Mouse (Mus musculus) stomach, postnatal 0 days (tissue): ENCODE data around the gene Fam69a. TPM values are rescaled to one million over a fixed set of nuclear protein-coding genes. Genes with fewer than 3 reads are reported as not detected.

Experiments used
- ATAC-seq: fragments of 200-750 bp; cut with Nextera tagmentation; 2 replicates; pipeline ENCODE4 v1.8.0; 2017; ENCODE audit not compliant: low FRiP score, low TSS enrichment
- DNase-seq: peaks from one replicate; pipeline ENCODE4 v3.0.0-alpha.2; 2016; ENCODE audit warnings: low spot score
- H3K27ac ChIP-seq: fragments of 300-500 bp; sonication (generic); replicated peaks from 2 replicates; pipeline ENCODE4 v1.5.1; 2014; ENCODE audit warnings: mild to moderate bottlenecking, control low read depth
- H3K27me3 ChIP-seq: fragments of 300-500 bp; sonication (generic); 2 replicates; pipeline ENCODE4 v1.6.1; 2014; ENCODE audit warnings: low read length; ENCODE audit not compliant: control insufficient read depth, insufficient read depth
- H3K36me3 ChIP-seq: fragments of 300-500 bp; sonication (generic); 2 replicates; pipeline ENCODE4 v1.6.1; 2014; ENCODE audit warnings: low read length, mixed read lengths; ENCODE audit not compliant: control insufficient read depth, insufficient read depth
- H3K4me1 ChIP-seq: fragments of 300-500 bp; sonication (generic); replicated peaks from 2 replicates; pipeline ENCODE4 v1.6.1; 2014; ENCODE audit warnings: antibody characterized with exemption; ENCODE audit not compliant: control insufficient read depth, insufficient read depth
- H3K4me2 ChIP-seq: fragments of 300-500 bp; sonication (generic); replicated peaks from 2 replicates; pipeline ENCODE4 v1.6.1; 2014; ENCODE audit warnings: low read depth, mild to moderate bottlenecking, control low read depth, moderate library complexity
- H3K4me3 ChIP-seq: fragments of 300-500 bp; sonication (generic); 2 replicates; pipeline ENCODE4 v1.5.1; 2014; ENCODE audit warnings: low read depth, low read length, control low read depth
- H3K9ac ChIP-seq: fragments of 300-500 bp; sonication (generic); 2 replicates; pipeline ENCODE4 v1.6.1; 2014; ENCODE audit warnings: mild to moderate bottlenecking, low read length, control low read depth, mixed read lengths
- H3K9me3 ChIP-seq: fragments of 300-500 bp; sonication (generic); 2 replicates; pipeline ENCODE4 v1.6.1; 2016; ENCODE audit warnings: low read length; ENCODE audit not compliant: control insufficient read depth
- CTCF ChIP-seq: IDR thresholded peaks from 2 replicates; pipeline ENCODE4 v1.5.1; 2016; ENCODE audit warnings: antibody characterized with exemption, low read depth, mild to moderate bottlenecking, moderate library complexity
- EP300 ChIP-seq: optimal IDR thresholded peaks from 2 replicates; pipeline ENCODE3; 2016; ENCODE audit warnings: antibody characterized with exemption
- WGBS: fragments of 180-500 bp; shearing (Covaris S2); extraction: QIAGEN DNeasy Blood & Tissue Kit; methylation state at CpG from one replicate; pipeline ENCODE4 v1.1.7; 2014; 5-methylcytosine and 5-hydroxymethylcytosine counted together
- polyA plus RNA-seq: library from polyadenylated mRNA; unstranded; fragments of >200 nt; fragmentation: Nextera tagmentation; extraction: Ambion mirVana; gene quantifications from 2 replicates; pipeline ENCODE4 v1.2.1, GENCODE M21; 2015

Gene Fam69a
- polyA plus RNA-seq, 1 experiment from 2014 or later: 16.3 TPM

DNA sequence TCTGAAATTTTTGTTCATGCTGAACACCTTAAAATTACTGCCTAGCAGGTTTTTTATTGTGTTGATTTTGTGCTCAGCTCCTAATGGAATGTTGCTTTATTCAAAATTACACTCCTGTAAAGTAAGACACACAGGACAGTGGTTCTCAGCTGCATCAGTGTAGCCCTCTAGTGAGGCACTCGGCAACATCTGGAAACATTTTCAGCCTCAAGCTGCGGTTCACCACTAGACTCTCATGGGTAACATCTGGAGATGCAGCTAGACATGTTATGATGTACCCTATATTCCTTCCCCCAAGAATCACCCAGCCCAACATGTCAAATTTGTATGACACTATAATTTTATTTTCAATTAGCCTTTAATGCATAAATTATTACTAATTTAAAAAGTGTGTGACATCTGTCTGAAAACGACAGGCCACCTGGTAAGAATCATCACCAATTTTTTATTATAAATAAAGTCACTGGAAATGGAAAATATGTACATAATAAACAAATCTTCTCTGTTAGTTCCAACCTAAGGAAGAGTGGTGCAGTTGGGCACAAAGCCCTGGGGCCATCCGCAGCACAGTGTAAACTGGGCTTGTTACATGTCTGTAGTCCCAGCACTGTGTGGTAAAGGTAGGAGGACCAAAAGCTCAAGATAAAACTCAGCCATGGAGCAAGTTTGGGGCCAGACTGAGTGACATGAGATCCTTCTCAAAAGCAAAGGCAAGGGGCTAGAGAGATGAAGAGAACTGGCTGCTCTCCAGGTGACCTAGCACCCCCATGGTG, 53.5 kb downstream of the Fam69a start:
- 68% methylated on average over 4 of the region's 4 CpGs for WGBS
- no peak for ATAC-seq
- TF ChIP-seq CTCF: no peak
- no peak for TF ChIP-seq EP300

DNA sequence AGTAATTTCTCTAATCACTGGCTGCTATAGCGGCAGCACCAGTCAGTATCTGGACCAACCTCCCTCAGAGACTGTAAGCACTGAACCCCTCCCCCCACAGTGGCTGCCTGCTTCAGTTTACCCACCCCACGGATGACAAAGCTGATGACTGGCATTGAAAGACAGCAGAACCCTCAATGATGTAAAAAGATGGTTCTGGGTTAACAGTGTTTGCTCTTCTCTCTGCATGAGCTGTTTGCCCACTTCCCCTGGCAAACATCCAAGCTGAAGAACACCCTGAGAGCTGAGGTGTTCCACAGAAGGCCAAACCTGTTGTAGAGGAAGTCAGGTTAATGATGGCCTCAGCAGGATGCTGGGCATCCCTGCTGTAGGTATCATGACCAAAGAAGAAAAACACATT, 54.3 kb downstream of the Fam69a start:
- DNase-seq (no peak), ATAC-seq (no peak)
- Histone ChIP-seq H3K4me2 (no peak overlapping the region), H3K4me1 (no peaks in the 10 kb centered on the region), H3K9ac (no peak overlapping the region), H3K27ac (no peak overlapping the region), H3K4me3 (no peak overlapping the region), H3K9me3 (no peaks in the 10 kb centered on the region), H3K36me3 (no peaks in the 10 kb centered on the region), H3K27me3 (no peaks in the 10 kb centered on the region)
- 33% methylated on average over 2 of the region's 2 CpGs for WGBS
- TF ChIP-seq EP300 (no peak), CTCF (no peak)

More for the DNA sequence above, 53.5 kb downstream of the Fam69a start:
- no peak overlapping the region for H3K27ac ChIP-seq
- no peak for DNase-seq
- H3K4me3 ChIP-seq: no peak overlapping the region
- no peaks in the 10 kb centered on the region for H3K9me3 ChIP-seq
- no peaks in the 10 kb centered on the region for H3K4me1 ChIP-seq
- no peaks in the 10 kb centered on the region for H3K36me3 ChIP-seq
- H3K4me2 ChIP-seq: no peak overlapping the region
- H3K9ac ChIP-seq: no peak overlapping the region
- H3K27me3 ChIP-seq: no peaks in the 10 kb centered on the region

DNA sequence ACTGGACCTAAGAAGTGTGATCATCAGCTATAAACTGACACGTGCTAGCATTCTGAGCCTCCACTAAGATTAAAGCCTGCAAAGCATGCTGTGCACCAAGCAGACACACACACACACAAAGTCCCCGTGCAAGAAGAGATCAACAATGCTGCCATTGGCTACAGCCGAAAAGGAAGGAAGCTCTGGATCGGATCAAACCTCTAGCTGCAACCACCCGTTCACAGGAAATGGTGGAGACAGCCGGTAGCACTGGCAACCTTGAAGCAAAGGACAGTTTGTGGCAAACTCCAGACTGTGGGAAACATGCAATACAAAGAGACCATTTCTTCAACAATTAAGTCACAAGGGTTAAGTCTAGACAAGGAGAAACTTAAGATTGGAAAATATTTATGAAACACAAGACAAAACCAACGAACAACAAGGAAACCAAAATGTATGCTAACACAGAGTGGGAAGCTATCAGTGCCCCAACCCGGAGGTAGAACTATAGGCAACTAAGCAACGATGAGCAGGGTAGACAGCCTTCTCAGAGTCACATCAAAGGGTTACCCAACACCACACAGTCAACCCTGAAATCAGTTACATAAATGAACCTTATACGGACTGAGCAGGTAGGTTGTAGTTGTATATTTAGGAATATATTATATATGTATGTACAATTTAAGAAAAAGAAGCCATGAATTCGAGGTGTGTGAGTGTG, 60.2 kb downstream of the Fam69a start:
- no peak for DNase-seq
- Histone ChIP-seq H3K4me1 (no peaks in the 10 kb centered on the region), H3K4me2 (no peak overlapping the region), H3K9ac (no peak overlapping the region), H3K4me3 (no peak overlapping the region), H3K27me3 (no peaks in the 10 kb centered on the region), H3K36me3 (no peaks in the 10 kb centered on the region), H3K27ac (no peak overlapping the region), H3K9me3 (no peaks in the 10 kb centered on the region)
- WGBS: 71% methylated on average over 11 of the region's 11 CpGs
- no peak for TF ChIP-seq CTCF
- no peak for TF ChIP-seq EP300
- no peak for ATAC-seq

DNA sequence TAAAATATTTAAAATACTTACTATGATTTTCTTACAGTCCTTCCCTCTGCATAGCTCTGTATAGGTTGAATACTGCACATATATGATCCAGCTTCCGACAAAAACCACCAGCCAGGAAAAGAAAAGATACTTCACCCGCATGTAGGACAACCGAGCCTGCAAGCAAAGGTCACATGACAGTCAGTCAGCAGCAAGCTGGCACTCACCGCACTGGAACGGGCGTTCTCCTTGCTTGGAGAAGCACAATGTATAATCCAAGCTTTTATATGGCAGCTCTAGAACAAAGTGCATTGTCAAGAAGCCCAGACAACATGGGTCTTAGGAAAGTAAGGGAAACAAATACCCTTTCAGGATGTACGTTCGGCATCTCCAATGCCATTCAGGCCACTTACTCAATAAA, 62.3 kb downstream of the Fam69a start:
- no peak for ATAC-seq
- no peak for DNase-seq
- H3K4me2 ChIP-seq: no peak overlapping the region
- no peaks in the 10 kb centered on the region for H3K4me1 ChIP-seq
- no peaks in the 10 kb centered on the region for H3K36me3 ChIP-seq
- no peaks in the 10 kb centered on the region for H3K27me3 ChIP-seq
- H3K4me3 ChIP-seq: no peak overlapping the region
- H3K27ac ChIP-seq: no peak overlapping the region
- TF ChIP-seq EP300 (no peak), CTCF (no peak)
- H3K9me3 ChIP-seq: no peaks in the 10 kb centered on the region
- no peak overlapping the region for H3K9ac ChIP-seq
- WGBS: 76% methylated on average over 8 of the region's 8 CpGs

- H3K4me2 ChIP-seq: no peak overlapping the region
- no peak for DNase-seq
- H3K27me3 ChIP-seq: no peaks in the 10 kb centered on the region
- no peak overlapping the region for H3K4me3 ChIP-seq
- no peaks in the 10 kb centered on the region for H3K36me3 ChIP-seq
- no peak for TF ChIP-seq EP300
- TF ChIP-seq CTCF: no peak
- no peak overlapping the region for H3K9ac ChIP-seq
- ATAC-seq: no peak
- 82% methylated on average over 1 of the region's 1 CpGs for WGBS
- no peaks in the 10 kb centered on the region for H3K9me3 ChIP-seq
- H3K27ac ChIP-seq: no peak overlapping the region
- no peaks in the 10 kb centered on the region for H3K4me1 ChIP-seq
Measured at GRCm38 (mm10) chr5:107922836-107923235, 64.0 kb downstream of the Fam69a start.
